Mouse (Mus musculus): ENCODE measurements around the gene Lamb3.
A peak's percentile ranks its signal among the peaks of the same experiment; 100 is the strongest.
"Not testable (repeated sequence)": the region's sequence is repeated elsewhere in the genome, so short reads cannot be mapped to it uniquely, and the experiment has no call there.

The Lamb3 gene

GRCm38 (mm10) chr1:193281344-193281743 lies 73.8 kb downstream of the Lamb3 start:
- no peak for DNase-seq (ENCODE audit: low spot score)

- DNase-seq (ENCODE audit: low spot score): no peak
These were observed 76.8 kb downstream of the Lamb3 start for GRCm38 (mm10) chr1:193284228-193284779.

GRCm38 (mm10) chr1:193285766-193286325 lies 78.3 kb downstream of the Lamb3 start:
- not testable (repeated sequence) for DNase-seq (ENCODE audit: low spot score)

- DNase-seq (ENCODE audit: low spot score): no peak
These were observed 80.1 kb downstream of the Lamb3 start for GRCm38 (mm10) chr1:193287578-193287977.

- no peak for DNase-seq (ENCODE audit: low spot score)
These were observed 81.6 kb downstream of the Lamb3 start for GRCm38 (mm10) chr1:193289076-193289475.

GRCm38 (mm10) chr1:193289914-193290313 lies 82.4 kb downstream of the Lamb3 start:
- no peak for DNase-seq (ENCODE audit: low spot score)

DNA sequence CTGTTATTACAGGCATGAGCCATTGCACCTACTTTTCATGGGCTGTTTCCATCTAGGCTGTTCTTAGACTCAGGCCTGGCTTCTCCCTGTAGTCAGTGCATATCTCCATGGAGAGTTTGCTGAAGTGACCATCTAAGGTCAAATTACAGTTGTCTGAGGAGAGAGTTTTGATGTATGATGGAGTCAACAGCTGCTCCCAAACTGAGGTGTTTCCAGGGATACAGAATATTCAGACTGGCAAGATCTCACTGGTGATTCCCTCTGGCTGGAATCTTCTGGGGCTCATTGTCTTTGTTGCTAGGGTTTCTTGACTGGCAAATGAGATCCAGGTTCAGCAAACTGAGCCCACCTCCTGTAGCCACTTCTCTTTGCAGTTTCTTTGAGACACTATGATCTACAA lies 83.2 kb downstream of the Lamb3 start:
- no peak for DNase-seq (ENCODE audit: low spot score)

GRCm38 (mm10) chr1:193293039-193293438 lies 85.5 kb downstream of the Lamb3 start:
- DNase-seq (ENCODE audit: low spot score): no peak

DNA sequence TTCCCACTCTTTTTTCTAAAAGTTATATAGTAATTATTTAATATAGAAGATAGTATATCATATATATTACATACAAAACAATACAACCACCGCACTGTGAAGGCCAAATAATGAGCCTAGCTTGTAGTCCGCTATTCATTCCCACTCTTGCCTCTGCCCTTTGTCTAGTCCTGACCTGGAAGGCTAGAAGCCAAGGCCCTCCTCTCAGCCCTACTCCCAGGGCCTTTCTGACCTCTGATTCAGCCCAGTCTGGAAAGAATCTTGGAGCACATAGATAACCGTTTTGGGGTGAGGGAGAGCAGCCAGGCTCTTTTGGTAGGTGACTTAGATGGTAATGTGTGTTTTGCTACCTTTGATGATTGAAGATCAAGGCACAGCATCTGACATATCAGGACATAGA lies 86.4 kb downstream of the Lamb3 start:
- no peak for DNase-seq (ENCODE audit: low spot score)

DNA sequence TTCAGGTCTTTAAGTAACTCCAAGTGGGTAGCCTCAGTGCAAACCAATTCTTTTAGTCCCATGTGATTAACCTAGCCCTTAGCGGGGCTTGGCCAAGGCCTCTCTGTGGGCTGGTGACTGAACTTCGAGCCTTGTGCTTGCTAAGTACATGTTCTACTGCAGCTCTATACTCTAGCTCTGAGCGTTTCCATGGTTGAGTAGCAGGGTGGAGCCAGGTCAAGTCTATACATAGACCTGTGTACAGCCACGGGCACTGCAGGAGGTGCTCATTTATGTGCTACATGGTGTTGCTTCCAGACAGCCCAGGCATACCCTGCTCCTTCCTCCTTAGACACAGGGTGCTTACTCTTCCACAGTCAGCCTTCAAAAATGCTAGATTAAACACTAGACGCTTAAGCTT lies 88.4 kb downstream of the Lamb3 start:
- no peak for DNase-seq (ENCODE audit: low spot score)

DNA sequence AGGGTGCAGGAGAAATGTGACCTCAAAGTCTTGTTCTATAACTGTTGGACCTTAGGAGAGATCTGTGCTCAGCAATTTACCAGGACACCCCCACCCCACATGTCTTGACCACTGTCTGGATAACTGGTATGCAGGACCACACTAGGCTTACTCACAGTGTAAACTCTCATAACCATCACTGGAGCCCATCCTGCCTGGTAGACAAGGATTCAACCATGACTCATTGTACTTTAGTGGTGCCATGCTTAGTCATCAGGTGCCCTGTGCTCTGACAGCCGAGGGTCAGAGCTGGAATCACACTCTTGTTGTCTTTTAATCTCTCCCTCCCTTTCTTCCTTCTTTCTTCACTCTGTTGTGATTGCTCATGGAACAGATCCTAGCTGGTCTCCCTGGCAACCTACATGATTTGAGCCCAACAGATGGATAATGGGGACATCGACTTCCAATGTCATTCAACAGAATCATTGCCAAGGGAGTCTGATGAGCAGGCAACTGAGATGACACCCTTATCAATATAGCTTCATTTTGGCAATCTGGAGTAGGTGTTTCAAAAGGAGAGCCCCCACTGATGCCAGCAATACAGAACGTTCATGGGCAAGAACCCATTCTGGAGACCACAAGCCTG lies 90.8 kb downstream of the Lamb3 start:
- DNase-seq (ENCODE audit: low spot score): no peak

GRCm38 (mm10) chr1:193299995-193300394 lies 92.5 kb downstream of the Lamb3 start:
- no peak for DNase-seq (ENCODE audit: low spot score)

- no peak for DNase-seq (ENCODE audit: low spot score)
These were observed 94.0 kb downstream of the Lamb3 start for GRCm38 (mm10) chr1:193301216-193302092.

GRCm38 (mm10) chr1:193302093-193302405 lies 94.5 kb downstream of the Lamb3 start:
- DNase-seq (ENCODE audit: low spot score): no peak

DNA sequence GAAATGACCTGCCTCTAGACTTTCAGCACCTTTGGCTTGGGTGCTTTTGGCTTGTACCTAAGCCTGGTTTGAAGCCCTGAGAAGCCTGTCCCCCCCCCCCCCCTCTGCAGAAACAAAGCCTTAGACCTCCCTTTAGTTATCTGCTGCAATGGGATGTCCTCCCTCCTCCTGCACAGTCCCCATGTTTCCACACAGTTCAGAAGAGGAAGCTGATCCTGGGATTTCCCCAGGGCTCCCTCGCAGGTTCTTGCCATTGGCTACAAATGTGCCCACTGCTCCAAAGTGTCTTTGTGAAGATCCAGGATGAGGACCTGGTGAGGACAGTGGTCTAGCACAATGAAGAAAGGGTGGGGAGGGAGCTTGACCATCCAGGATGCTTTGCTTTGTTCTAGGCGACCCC lies 95.6 kb downstream of the Lamb3 start:
- DNase-seq (ENCODE audit: low spot score): no peak

- no peak for DNase-seq (ENCODE audit: low spot score)
These were observed 97.9 kb downstream of the Lamb3 start for GRCm38 (mm10) chr1:193305386-193305785.

DNA sequence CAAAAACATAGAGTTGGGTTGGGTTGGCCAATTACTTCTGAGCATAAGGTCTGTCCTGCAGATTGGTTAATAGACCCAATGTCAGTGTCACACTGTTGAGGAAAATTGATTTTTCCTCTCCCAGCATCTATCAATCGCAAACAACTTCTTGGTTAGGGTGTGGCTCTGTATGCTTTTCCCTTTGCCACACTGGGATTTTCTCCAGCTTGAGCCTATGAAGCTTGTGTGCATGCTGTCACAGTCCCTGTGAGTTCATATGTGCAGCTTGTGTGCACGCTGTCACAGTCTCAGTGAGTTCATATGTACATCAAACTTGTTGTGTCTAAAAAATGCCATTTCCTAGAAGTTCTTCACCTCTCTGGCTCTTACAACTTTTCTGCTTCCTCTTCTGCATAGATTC lies 99.3 kb downstream of the Lamb3 start:
- DNase-seq (ENCODE audit: low spot score): no peak

- DNase-seq (ENCODE audit: low spot score): no peak
These were observed 102.5 kb downstream of the Lamb3 start for GRCm38 (mm10) chr1:193309785-193310518.

DNA sequence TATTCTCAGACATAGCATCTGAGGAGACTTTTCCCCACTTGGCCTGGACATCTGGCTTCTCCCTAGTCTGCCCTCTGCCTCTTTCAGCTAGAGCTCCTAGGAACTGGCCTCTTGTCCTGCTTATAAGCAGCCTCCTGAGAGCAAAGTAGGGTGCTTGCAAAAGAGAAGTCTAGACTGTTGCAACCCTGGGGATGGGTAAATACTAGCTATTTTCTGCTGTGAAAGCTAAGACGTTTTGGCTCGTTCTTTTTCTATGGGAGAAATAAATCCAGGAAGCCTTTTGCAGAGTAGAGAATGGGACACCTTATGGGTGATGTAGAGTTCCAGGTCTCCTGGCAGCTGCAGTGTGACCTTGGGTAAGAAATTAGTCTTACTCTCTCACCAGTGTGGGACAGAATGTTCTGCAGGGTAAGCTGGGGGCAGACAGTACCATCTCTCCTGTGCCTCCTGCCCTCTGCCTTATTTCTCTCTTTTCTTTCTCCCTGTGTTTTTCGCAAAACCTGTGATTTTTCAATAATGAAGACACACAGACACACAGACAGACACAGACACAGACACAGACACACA lies 103.1 kb downstream of the Lamb3 start:
- DNase-seq (ENCODE audit: low spot score): no peak

GRCm38 (mm10) chr1:193311596-193311995 lies 104.1 kb downstream of the Lamb3 start:
- no peak for DNase-seq (ENCODE audit: low spot score)

- peak; percentile 49 for DNase-seq (ENCODE audit: low spot score)
These were observed 108.3 kb downstream of the Lamb3 start for GRCm38 (mm10) chr1:193315705-193316357.

- DNase-seq (ENCODE audit: low spot score): no peak
These were observed 108.9 kb downstream of the Lamb3 start for GRCm38 (mm10) chr1:193316358-193316750.
